In genomic region chr4:150962231-150962630, GRCm38 (mm10) we compare ENCODE assay signal across 20 mouse cellular contexts. TPM values are rescaled to one million over a fixed set of nuclear protein-coding genes. Genes with fewer than 3 reads are reported as not detected.
DNase-seq lines count a peak whose midpoint lies in the region; ATAC-seq and TF ChIP-seq lines count a peak whose summit lies in the region.
"Had no signal": no experiment of that assay in that cellular context is flagged by ENCODE, and none has a peak within 500 bp of the region (broad histone marks: within the 10 kb centered on the region; RNA-seq: fewer than 3 reads in every experiment).

No protein-coding gene starts in this region.

- no peak for ATAC-seq in stomach, postnatal 0 days (ENCODE audit: low FRiP score, low TSS enrichment)
- ATAC-seq: Patski had no signal

- no peak overlapping the region for H3K4me2 ChIP-seq in stomach, postnatal 0 days (replicated peaks; ENCODE audit: low read depth)
- H3K4me2 ChIP-seq: limb, embryonic 12.5 days; neural tube, embryonic 12.5 days had no signal

- no peaks in the 10 kb centered on the region for H3K9me3 ChIP-seq in stomach, postnatal 0 days (ENCODE audit: control insufficient read depth, low read length)
- H3K9me3 ChIP-seq: limb, embryonic 12.5 days; neural tube, embryonic 12.5 days had no signal

- H3K27ac ChIP-seq in stomach, postnatal 0 days (replicated peaks), result no peak overlapping the region
- no peak overlapping the region for H3K27ac ChIP-seq in thymus, adult 2 months (ENCODE audit: control insufficient read depth, insufficient read depth, low read length)
- H3K27ac ChIP-seq: layer of hippocampus, adult 2 months; limb, embryonic 12.5 days; neural tube, embryonic 12.5 days had no signal

- intact Hi-C loops in heart, postnatal 25 days (cut with DNase I), result no loop called here

- no peak for TF ChIP-seq POLR2A in thymus, adult 2 months (IDR thresholded peaks at IDR 0.05; ENCODE audit: control insufficient read depth, extremely low read depth, insufficient read depth, low read length, poor library complexity)

- no peak for TF ChIP-seq CTCF in stomach, postnatal 0 days (IDR thresholded peaks at IDR 0.05; ENCODE audit: low read depth)
- no peak for TF ChIP-seq CTCF in thymus, adult 2 months (IDR thresholded peaks at IDR 0.05; ENCODE audit: borderline replicate concordance, control insufficient read depth, extremely low read depth, insufficient read depth, low read length, poor library complexity)

- no peak overlapping the region for H3K9ac ChIP-seq in stomach, postnatal 0 days (ENCODE audit: low read length)
- H3K9ac ChIP-seq: limb, embryonic 12.5 days; neural tube, embryonic 12.5 days had no signal

- H3K27me3 ChIP-seq in stomach, postnatal 0 days (ENCODE audit: control insufficient read depth, insufficient read depth, low read length), result no peaks in the 10 kb centered on the region
- no peaks in the 10 kb centered on the region for H3K27me3 ChIP-seq in thymus, adult 2 months (ENCODE audit: control insufficient read depth, insufficient read depth, low read length)
- H3K27me3 ChIP-seq: neural tube, embryonic 12.5 days; Patski had no signal

- WGBS in stomach, postnatal 0 days, result 18% methylated on average over 6 of the region's 6 CpGs
- WGBS in thymus, adult 2 months, result 78% methylated on average over 6 of the region's 6 CpGs

- TF ChIP-seq EP300 in stomach, postnatal 0 days (optimal IDR thresholded peaks at IDR 0.05), result no peak

- peak; percentile 50 to 65 for DNase-seq in heart, adult 18-20 months
- no peak for DNase-seq in heart, postnatal 25 days (ENCODE audit: low spot score)
- DNase-seq in ovary, adult 18-20 months (ENCODE audit: low spot score), result peak; percentile 32
- DNase-seq in ovary, postnatal 14 days (ENCODE audit: low spot score), result no peak
- DNase-seq in heart, postnatal 4 days, result peak; percentile 53
- peak; percentile 42 for DNase-seq in stomach, postnatal 0 days (ENCODE audit: low spot score)
- no peak for DNase-seq in c-Kit-positive CD71-positive TER-119-positive erythroid progenitor cells, embryonic 14.5 days (ENCODE audit: low spot score)
- DNase-seq in thymus, adult 2 months, result no peak
- DNase-seq: B cell, adult 2 months had no signal

- no peaks in the 10 kb centered on the region for H3K4me1 ChIP-seq in stomach, postnatal 0 days (replicated peaks; ENCODE audit: control insufficient read depth, insufficient read depth)
- peaks cover 4% of the 10 kb centered on the region for H3K4me1 ChIP-seq in thymus, adult 2 months (replicated peaks; ENCODE audit: control insufficient read depth, insufficient read depth, low read length)
- H3K4me1 ChIP-seq: limb, embryonic 12.5 days; neural tube, embryonic 12.5 days had no signal

- H3K4me3 ChIP-seq in stomach, postnatal 0 days (ENCODE audit: low read depth, low read length), result no peak overlapping the region
- no peak overlapping the region for H3K4me3 ChIP-seq in thymus, adult 2 months (ENCODE audit: control insufficient read depth, insufficient read depth, low read length)
- H3K4me3 ChIP-seq: erythroblast, embryonic 14.5 days; layer of hippocampus, adult 2 months; limb, embryonic 12.5 days; megakaryocyte, embryonic 14.5 days; neural tube, embryonic 12.5 days had no signal

- H3K36me3 ChIP-seq in stomach, postnatal 0 days (ENCODE audit: control insufficient read depth, insufficient read depth, low read length), result no peaks in the 10 kb centered on the region
- H3K36me3 ChIP-seq in thymus, adult 2 months (ENCODE audit: control insufficient read depth, insufficient read depth, low read length), result no peaks in the 10 kb centered on the region
- H3K36me3 ChIP-seq: limb, embryonic 12.5 days; neural tube, embryonic 12.5 days had no signal

RNA-seq across cellular contexts. Expression of gene Uts2, which starts 34.7 kb away (rescaled TPM):
- total RNA-seq in heart, adult 18-20 months (2021), result not detected
- total RNA-seq in heart, postnatal 25 days (2021), result not detected
- not detected for total RNA-seq in heart, postnatal 4 days (2021)
- 0.34 and 0.64 TPM in 2 replicates for polyA plus RNA-seq in stomach, postnatal 0 days (2015; fragmentation: Nextera tagmentation; extraction: Ambion mirVana)
- polyA plus RNA-seq in thymus, adult 2 months (2012; rRNA removed), result 0.32 TPM in 1 of 2 replicates, not detected in the other
- total RNA-seq: gastrocnemius, adult 18-20 months; hematopoietic stem cell, adult 5-6 weeks; layer of hippocampus, adult 2 months had no signal
- polyA plus RNA-seq: cortical plate, adult 2 months; erythroblast, embryonic 14.5 days; limb, embryonic 12.5 days; Patski; small intestine, adult 2 months; testis, adult 2 months had no signal

RNA-seq across cellular contexts. Expression of gene Tnfrsf9, which starts 47.9 kb away (rescaled TPM):
- under 1 TPM; 0.12 to 0.46 TPM for total RNA-seq in heart, adult 18-20 months (2021)
- total RNA-seq in heart, postnatal 25 days (2021), result under 1 TPM in 1 of 2 experiments, not detected in 1; 0.21 TPM
- total RNA-seq in heart, postnatal 4 days (2021), result under 1 TPM in 1 of 2 experiments, not detected in 1; 0.25 TPM
- polyA plus RNA-seq in stomach, postnatal 0 days (2015; fragmentation: Nextera tagmentation; extraction: Ambion mirVana), result 0.22 and 0.23 TPM in 2 replicates
- polyA plus RNA-seq in thymus, adult 2 months (2012; rRNA removed), result 13.4 and 13.5 TPM in 2 replicates
- total RNA-seq: hematopoietic stem cell, adult 5-6 weeks had no signal
- polyA plus RNA-seq: erythroblast, embryonic 14.5 days had no signal

RNA-seq across cellular contexts. Expression of gene Park7, which starts 48.0 kb away (rescaled TPM):
- total RNA-seq in heart, adult 18-20 months (2021), result 100 to 1,000 TPM; 270 to 278 TPM
- 100 to 1,000 TPM; 232 to 242 TPM for total RNA-seq in heart, postnatal 25 days (2021)
- total RNA-seq in heart, postnatal 4 days (2021), result 100 to 1,000 TPM; 187 to 190 TPM
- polyA plus RNA-seq in stomach, postnatal 0 days (2015; fragmentation: Nextera tagmentation; extraction: Ambion mirVana), result 253 and 262 TPM in 2 replicates
- 128 and 138 TPM in 2 replicates for polyA plus RNA-seq in thymus, adult 2 months (2012; rRNA removed)

Comparison
In these comparisons a context has a peak if more than half of its experiments do, and no peak if none do; other contexts are left out.
1. DNase-seq: peak in heart, adult 18-20 months (2 of 2), ovary, adult 18-20 months (single experiment), heart, postnatal 4 days (single experiment) and stomach, postnatal 0 days (single experiment); none in heart, postnatal 25 days (single experiment), ovary, postnatal 14 days (single experiment), c-Kit-positive CD71-positive TER-119-positive erythroid progenitor cells, embryonic 14.5 days (single experiment) and thymus, adult 2 months (single experiment).